Mouse (Mus musculus): ENCODE results near the gene Zbtb6. TPM values are rescaled to one million over a fixed set of nuclear protein-coding genes. Genes with fewer than 3 reads are reported as not detected.

Zbtb6 gene
- 18.2 and 18.3 TPM in 2 replicates for polyA plus RNA-seq (2012; rRNA removed)

GRCm38 (mm10) chr2:37442611-37443591, at the start of gene Zbtb6, which contains the start of the genes Zbtb26 and Rabgap1:
Gene Zbtb6 (minus strand): TSS chr2:37443171.
Gene Zbtb26 (minus strand): TSS chr2:37443135.
Gene Rabgap1 (plus strand): TSS chr2:37443279.

GRCm38 (mm10) chr2:37422306-37423304, 20.4 kb downstream of the Zbtb6 start, which contains the start of gene Rc3h2:
Gene Rc3h2 (minus strand): TSS chr2:37422903.

Other genes with a start within 250 kb of the Zbtb6 start
- gene Olfr366, start 231.6 kb downstream of the Zbtb6 start, polyA plus RNA-seq (2012; rRNA removed) = not detected in 2 replicates
- gene Olfr368, start 116.7 kb downstream of the Zbtb6 start, polyA plus RNA-seq (2012; rRNA removed) = not detected in 2 replicates
- 38.1 and 40.0 TPM in 2 replicates for gene Pdcl, start 83.8 kb downstream of the Zbtb6 start, polyA plus RNA-seq (2012; rRNA removed)
- 28.4 and 30.0 TPM in 2 replicates for gene Rc3h2, start 20.3 kb downstream of the Zbtb6 start, polyA plus RNA-seq (2012; rRNA removed)
- 7.1 and 7.8 TPM in 2 replicates for gene Zbtb26, start within 50 bp of the Zbtb6 start, polyA plus RNA-seq (2012; rRNA removed)
- gene Rabgap1, start 108 bp upstream of the Zbtb6 start, polyA plus RNA-seq (2012; rRNA removed) = 54.2 and 59.7 TPM in 2 replicates
- 9.4 and 10.3 TPM in 2 replicates for gene Gpr21, start 73.2 kb upstream of the Zbtb6 start, polyA plus RNA-seq (2012; rRNA removed)

Data from central nervous system, embryonic 18 days (tissue).